Mouse (Mus musculus): ENCODE measurements at regions not wholly inside any gene's neighbourhood (a gene's known extent, or its start where the extent isn't known, plus 50 kb on each side); places are given as distances from the start of the nearest gene placed in this dataset.

DNA sequence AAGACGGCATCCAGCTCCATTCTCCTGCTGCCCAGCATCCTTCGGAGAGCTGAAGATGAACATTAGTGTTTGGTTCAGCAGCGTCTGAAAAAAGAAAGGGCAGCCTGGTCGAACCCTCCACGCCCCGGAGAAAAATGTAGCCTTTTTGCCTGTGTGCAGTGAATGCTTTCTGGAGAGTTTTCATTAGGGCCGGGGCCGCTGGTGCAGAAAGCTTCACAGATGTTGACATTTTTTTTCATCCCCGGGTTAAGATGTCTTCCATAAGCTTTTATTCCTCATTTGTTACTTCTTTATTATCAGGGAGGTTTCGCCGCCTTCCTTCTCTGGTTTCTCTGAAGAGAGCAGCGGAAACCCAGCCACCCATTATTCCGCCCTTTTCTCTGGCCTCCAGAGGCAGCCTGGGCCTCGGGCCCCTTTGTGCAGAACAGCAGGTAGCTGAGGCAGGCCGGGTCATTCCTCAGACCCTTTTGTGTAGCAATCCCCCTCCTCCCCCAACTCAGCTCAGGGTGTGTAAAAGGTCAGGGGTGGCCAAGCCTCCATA is 61.4 kb downstream of the Cpn2 start:
- H3K27me3 ChIP-seq (ENCODE audit: control insufficient read depth, insufficient read depth, low read length): peaks cover 3% of the 10 kb centered on the region
- H3K9me3 ChIP-seq (ENCODE audit: control insufficient read depth, low read length): peaks cover 5% of the 10 kb centered on the region
- ATAC-seq (replicated peaks; ENCODE audit: low FRiP score): peak; percentile 78
- H3K4me2 ChIP-seq (ENCODE audit: low read depth, low read length, severe bottlenecking): peak overlapping the region; percentile 33
- H3K4me1 ChIP-seq (replicated peaks; ENCODE audit: control insufficient read depth, insufficient read depth, low read length): no peaks in the 10 kb centered on the region; the same call in none of the 2 replicates
- 4% methylated on average over 15 of the region's 15 CpGs for WGBS
- no peak overlapping the region for H3K9ac ChIP-seq (ENCODE audit: low read length)
- H3K27ac ChIP-seq (ENCODE audit: low read depth, low read length): peak overlapping the region; percentile 15; the same call in 1 of the 2 replicates
- peak overlapping the region; percentile 2; the same call in 1 of the 2 replicates for H3K4me3 ChIP-seq (ENCODE audit: low read depth, low read length)
- no peaks in the 10 kb centered on the region for H3K36me3 ChIP-seq (ENCODE audit: control insufficient read depth, insufficient read depth, low read length)
- DNase-seq (ENCODE audit: low spot score): peak; percentile 74

Data from forebrain, embryonic 11.5 days (tissue).